Mouse (Mus musculus): ENCODE measurements around the gene Oxt.

Oxt gene

GRCm38 (mm10) chr2:130578148-130578547, 2.2 kb downstream of the Oxt start:
- peak; percentile 42 for DNase-seq (ENCODE audit: low spot score)

DNA sequence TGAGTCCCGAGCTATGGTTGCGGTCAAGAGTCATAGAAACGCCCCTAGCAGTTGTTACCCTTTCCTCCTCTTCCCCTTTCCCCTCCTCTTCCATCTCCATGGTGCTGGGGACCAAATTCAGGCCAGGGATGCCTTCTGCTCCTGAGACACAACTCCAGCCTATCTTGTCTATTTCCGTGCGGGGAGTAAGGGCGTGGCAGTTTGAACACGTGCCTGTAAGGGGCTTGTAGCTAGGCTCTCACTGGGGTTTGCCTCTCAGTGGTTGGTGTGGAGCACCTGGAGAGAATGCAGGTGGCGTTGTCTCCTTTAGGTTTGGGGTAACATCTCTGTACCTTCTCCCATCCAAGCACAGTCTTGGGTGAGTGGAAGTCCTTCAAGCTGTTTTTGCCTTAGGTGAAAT, 3.8 kb downstream of the Oxt start:
- DNase-seq (ENCODE audit: low spot score) = no peak

- no peak for DNase-seq (ENCODE audit: low spot score)
Measured at GRCm38 (mm10) chr2:130581201-130581600, 5.2 kb downstream of the Oxt start.

DNA sequence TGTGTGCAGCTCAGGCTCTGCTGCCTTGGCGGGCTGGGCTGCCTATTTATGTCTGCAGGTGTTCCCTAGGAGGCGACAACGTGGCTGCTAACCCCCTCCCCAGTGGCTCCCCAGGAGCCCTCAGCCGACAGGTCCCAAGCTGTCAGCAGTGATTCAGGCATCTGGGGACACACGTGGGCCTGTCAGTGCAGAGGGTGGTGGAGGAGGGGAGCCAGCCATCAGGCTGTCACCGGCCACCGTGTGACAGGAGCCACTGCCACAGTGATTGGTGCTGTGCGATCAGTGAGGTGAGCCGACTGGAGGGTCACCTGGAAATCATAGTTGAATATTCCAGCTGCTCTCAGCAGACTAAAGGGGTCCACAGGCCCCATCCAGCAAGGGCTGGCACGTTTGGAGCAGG, 6.6 kb downstream of the Oxt start, which contains the start of gene Avp:
TSS of gene Avp (minus strand) at position 3 of the 400 bp plus-strand sequence.
- no peak for DNase-seq (ENCODE audit: low spot score)

DNA sequence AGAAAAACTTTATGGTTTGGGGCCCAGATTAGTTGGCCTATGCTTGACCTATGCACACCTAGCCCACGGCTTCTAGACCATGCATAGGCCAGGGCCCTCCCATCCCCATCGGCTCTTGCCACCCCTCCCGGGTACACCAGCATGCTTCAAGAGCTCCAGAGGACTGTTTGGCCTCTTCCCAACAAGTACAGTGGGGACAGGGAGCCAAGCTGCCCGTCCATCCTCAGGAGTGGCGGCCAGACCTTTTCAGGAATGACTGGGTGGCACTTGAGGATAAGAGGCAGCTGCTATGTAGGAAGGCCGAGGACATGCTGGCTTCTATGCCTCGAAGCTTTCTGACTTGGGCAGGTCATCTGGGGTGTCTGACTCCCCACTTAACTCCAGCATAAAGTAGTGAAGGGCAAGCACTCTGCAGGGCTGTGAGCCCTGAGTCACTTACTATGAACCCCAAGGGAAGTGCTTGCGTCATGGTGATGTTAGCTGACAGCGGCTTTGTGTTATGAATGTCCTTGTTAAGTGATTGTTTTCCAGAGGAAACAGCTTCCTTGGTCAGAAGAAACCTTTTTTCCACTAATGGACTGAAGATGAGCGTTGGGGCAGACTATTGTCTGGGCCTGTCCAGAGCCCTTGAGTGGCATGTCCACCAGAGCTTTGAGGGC, 8.1 kb downstream of the Oxt start:
- no peak for DNase-seq (ENCODE audit: low spot score)

- DNase-seq (ENCODE audit: low spot score) = no peak
Measured at GRCm38 (mm10) chr2:130586016-130586415, 10.0 kb downstream of the Oxt start.

- DNase-seq (ENCODE audit: low spot score) = no peak
Measured at GRCm38 (mm10) chr2:130588373-130588772, 12.4 kb downstream of the Oxt start.

DNA sequence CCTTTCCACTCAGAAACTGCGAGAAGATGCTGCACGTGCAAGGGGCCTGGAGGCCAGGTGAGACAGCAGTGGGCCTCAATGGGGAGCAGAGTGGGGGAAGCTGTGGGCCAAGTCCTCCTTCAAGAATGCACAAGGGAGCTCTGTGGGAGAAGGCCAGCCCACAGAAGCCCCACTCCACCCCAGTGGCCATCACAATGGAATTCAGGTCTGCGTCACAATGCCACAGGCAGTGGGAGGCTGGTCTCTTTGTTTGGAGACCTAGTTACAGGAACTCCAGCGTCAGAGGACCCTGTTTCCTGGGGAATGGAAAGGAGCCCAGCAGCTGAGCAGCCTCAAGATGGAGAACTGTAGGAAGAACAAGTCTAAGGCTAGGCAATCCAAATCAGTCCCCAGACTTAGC, 13.2 kb downstream of the Oxt start:
- DNase-seq (ENCODE audit: low spot score) = no peak

DNA sequence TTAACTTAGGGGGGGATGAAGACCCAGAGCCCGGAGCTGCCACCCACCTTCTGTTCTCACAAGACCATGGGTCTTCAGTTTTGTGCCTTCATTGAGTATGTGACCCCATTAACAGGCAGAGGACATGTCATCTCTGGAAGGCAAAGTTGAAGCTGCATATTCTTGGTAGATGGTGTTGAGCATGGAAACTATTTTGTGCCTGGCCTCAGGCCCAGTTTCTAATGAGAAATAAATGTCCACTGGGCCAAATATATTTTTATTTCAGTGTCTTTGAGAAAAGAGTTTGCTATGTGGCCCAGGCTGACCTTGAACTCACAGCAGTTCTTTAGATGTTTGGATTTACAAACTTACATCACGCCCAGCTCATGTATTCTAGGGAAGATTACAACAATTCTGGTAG, 13.8 kb downstream of the Oxt start:
- DNase-seq (ENCODE audit: low spot score) = no peak

DNA sequence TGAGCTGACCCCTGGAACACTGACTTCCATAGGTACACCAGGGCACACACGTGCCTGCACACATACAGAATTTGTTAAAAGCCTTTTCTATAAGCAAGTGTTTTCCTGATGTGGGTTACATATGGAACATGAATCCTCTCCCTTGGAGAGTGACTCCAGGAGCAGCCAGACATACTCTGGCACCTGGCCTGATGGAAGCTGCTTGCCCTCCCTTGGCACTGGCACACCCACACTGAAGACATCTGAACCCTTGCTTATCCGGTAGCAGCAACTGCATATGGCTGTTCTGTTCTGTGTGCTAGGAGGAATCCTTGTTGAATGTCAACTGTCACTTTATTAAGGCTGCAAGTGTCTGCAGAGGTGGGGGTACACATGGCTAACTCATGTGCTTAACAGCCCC, 15.0 kb downstream of the Oxt start:
- no peak for DNase-seq (ENCODE audit: low spot score)

- no peak for DNase-seq (ENCODE audit: low spot score)
Measured at GRCm38 (mm10) chr2:130595596-130595995, 19.6 kb downstream of the Oxt start.

- no peak for DNase-seq (ENCODE audit: low spot score)
Measured at GRCm38 (mm10) chr2:130597601-130598010, 21.6 kb downstream of the Oxt start.

GRCm38 (mm10) chr2:130598399-130598798, 22.4 kb downstream of the Oxt start:
- no peak for DNase-seq (ENCODE audit: low spot score)

DNA sequence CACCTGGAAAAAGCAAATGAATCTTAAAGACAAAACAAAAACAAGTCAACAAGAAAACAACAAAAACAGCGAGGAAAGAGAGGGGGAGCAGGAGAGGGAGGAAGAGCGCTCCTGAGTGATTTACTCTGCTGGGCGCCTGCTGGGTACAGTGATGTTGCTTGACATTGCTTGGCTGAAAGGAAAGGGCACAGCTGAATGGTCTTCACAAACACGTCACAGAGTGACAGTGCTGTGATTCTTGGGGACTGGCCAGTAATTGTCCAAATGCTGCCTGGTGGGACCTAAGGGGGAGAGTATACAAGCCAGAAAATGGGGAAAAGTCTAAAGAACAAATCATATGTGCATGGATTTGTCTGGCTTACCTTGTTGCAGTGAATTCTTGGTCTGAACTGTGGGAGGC, 26.2 kb downstream of the Oxt start:
- no peak for DNase-seq (ENCODE audit: low spot score)

DNA sequence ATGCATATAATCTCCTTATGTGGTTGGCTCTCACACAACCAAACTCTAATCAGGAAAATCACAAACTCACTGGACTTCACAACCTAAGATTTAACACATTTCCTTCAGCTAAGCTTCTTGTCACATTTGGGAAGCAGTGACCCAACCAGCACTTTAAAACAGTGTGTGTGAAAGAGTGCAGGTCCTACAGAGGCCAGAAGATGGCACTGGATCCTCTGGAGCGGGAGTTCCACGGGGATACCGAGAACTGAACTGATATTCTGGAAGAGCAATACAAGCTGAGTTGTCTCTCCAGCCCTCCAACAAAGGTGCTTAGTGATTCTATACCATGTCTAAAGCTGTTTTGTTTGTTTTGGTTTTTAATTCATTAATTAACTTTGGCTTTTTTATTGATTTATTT, 37.1 kb downstream of the Oxt start:
- DNase-seq (ENCODE audit: low spot score) = no peak

GRCm38 (mm10) chr2:130618972-130619371, 43.0 kb downstream of the Oxt start:
- no peak for DNase-seq (ENCODE audit: low spot score)
